Mouse (Mus musculus): ENCODE measurements around the gene Arhgap44.

Arhgap44 gene

DNA sequence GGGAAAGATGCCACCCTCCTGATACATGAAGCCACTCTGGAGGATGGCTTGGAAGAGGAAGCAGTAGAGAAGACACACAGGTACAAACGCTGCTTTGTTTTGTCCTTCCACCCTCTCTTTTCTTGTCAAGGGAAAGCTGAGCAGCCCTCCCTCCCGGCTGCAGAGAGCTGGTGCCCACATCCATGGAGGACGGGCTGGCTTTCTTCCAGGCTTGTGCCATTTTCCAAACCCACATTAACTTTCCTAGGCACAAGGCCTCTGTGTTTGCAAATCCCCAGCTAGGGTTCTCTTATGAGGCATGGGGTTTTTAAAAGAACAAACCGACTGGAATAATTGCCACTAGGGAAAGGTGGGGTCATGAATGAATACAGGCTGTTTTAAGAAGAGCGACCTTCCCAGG lies 163.1 kb downstream of the Arhgap44 start:
- no peak for DNase-seq

- no peak for DNase-seq
Observed at GRCm38 (mm10) chr11:64998439-64998838, 164.3 kb downstream of the Arhgap44 start.

GRCm38 (mm10) chr11:64988556-64988955 lies 174.2 kb downstream of the Arhgap44 start:
- no peak for DNase-seq

DNA sequence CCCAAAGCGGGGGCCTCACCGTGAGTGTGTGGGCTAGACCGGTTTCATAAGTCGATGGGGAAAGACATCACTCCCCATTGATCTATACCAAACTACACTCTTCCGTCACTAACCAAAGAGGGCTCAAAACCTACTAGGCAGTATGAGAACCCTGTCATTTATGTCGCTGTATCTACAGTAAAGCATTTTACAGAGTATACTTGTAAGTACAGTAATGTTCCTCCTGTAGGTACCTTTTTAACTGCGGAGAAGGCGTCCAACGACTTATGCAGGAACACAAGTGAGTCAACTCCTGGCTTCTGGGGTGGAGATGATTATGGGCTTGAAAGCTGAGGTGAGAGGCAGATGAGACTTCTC lies 183.3 kb downstream of the Arhgap44 start:
- no peak for DNase-seq

DNA sequence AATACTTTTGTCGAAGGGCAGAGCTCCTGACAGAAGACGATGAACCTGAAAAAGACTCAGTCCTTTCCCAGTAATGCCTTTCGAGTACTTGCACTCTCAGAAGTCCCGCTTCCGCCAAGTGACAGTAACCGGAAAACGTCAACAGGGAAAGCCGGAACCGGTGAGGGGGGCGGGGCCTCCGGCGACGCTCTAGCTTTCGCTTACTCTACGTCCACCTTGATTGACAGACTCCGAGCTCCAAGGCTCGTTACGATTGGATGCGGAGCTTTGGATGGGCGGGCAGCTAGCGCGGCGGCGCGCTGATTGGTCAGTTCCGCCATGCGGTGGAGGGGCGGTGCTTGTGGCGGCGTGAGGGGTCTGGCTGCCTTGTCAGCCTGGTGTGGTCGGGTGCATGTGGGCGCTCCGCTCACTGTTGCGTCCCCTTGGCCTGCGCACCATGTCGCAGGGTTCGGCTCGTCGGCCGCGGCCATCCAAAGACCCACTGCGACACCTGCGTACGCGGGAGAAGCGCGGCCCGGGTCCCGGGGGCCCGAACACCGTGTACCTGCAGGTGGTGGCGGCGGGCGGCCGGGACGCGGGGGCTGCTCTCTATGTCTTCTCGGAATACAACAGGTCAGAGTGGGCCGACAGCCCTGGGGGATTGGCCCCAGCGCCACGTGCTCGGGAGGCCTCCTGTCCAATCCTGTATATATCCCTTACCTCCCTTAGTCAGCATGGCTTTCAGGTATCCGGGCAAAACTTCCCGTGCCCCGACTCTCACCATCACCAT lies 183.9 kb downstream of the Arhgap44 start, which contains the start of gene Elac2:
Elac2 (plus strand) TSS at position 319 of the 769 bp plus-strand sequence.
- peak; percentile 94 for DNase-seq

DNA sequence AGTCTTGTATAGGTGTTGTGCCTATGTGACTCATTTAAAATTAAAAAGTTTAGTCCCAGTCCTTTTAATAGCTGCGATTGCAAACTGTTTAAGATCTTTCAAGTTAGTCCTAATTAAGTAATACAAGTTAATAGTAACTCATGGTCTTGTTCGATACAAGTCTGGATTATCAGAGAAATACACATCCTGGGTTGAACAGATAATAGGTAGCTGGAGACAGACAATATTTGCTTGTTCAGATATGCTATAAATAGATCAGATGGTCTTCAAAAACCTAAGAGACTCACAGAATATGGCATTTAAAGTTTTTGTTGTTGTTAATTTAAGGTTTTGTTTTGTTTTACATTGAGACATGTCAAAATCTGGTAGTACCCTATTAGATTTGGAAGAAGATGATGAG lies 190.3 kb downstream of the Arhgap44 start:
- no peak for DNase-seq

DNA sequence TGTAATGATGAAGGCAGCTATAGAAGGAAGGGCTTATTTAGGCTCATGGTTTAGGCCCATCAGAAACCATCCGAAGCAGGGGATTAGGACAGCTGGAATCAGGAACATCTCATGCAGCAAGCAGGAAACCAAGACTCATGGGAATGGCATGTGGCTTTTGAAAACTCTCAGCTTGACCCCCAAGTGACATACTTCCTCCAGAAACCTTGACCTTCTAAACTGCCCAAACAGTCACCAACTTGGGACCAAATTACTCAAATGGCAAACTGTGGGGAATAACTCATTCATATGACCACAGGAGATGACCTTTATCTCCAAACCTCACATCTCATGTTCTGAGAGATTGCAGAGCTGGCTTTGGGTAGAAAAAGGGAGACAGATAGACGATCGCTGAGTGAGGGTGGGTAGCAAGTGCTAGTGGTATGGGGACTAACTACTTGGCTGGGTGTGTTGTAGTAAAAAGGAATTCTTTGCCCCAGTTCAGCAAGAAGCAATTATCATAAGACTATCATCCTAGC lies 191.2 kb downstream of the Arhgap44 start:
- no peak for DNase-seq

GRCm38 (mm10) chr11:64968939-64969342 lies 193.8 kb downstream of the Arhgap44 start:
- no peak for DNase-seq

- DNase-seq, result peak; percentile 76
Observed at GRCm38 (mm10) chr11:64968507-64968906, 194.3 kb downstream of the Arhgap44 start.

GRCm38 (mm10) chr11:64962629-64963028 lies 200.1 kb downstream of the Arhgap44 start:
- no peak for DNase-seq

DNA sequence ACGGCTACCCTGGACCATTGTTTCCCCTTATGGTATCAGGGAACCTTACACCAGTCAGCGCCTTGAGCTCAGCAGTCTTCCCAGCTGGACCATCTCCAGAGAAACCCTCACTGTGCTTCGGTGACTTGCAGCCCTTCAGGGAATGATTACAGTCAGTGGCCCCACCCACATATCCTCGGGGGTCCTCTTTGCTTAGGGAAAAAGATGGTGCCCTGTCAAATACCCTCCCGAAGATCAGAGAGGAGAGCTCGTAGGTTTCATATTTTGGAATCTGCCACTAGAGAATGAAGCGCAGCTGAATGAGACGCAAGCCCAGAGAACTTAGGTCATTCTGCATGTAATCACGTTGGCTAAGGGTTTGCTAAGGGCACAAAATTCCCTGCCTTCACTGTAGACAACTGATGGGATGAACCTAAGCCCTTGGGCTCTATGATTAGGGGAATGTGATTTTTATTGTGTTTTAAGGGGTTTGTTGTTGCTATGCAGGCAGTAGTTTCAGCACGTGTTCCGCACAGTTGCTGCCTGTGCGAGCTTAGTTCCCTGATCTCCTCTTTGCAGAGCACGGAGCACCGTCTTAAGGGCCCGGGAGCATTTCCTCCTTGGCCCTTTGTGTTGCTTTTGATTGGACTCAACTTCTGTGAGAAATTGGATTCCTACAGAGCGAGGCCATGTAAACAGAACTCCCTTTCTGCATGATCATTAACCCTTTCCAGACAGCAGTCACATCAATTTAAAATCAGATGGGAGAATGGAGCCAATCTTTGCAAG lies 205.6 kb downstream of the Arhgap44 start:
- no peak for DNase-seq
